In the genomic region with DNA sequence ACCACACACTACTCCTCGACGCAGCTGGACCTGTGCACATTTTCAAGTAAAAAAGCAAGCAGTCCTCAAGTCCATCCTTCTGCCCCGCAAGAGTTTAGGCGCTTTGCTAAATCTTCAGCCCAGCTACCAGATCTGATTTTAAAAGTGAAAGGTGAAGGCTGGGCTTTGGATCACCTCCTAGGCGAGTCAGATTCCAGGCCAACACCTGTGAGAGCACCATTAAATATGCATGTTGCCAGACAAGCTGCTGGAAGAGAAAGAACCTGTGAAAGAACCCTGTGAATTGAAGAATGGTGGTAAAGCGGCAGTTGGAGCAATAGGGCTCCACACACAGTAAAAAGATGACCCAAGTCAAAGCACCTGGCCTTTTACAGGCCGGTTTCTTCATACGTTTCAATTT, we compare ENCODE assay signal across 8 mouse cellular contexts. TPM values are rescaled to one million over a fixed set of nuclear protein-coding genes. Genes with fewer than 3 reads are reported as not detected.
DNase-seq lines count a peak whose midpoint lies in the region; ATAC-seq lines count a peak whose summit lies in the region.

No protein-coding gene starts in this region.

- H3K9me3 ChIP-seq in embryonic facial prominence, embryonic 10.5 days = no peaks in the 10 kb centered on the region
- no peaks in the 10 kb centered on the region for H3K9me3 ChIP-seq in intestine, embryonic 16.5 days (ENCODE audit: control insufficient read depth, low read length)

- peak overlapping the region; percentile 94 for H3K9ac ChIP-seq in intestine, embryonic 16.5 days (ENCODE audit: low read depth, low read length)

- peak overlapping the region; percentile 71 for H3K4me3 ChIP-seq in embryonic facial prominence, embryonic 10.5 days
- H3K4me3 ChIP-seq in intestine, embryonic 16.5 days (ENCODE audit: low read length) = peak overlapping the region; percentile 91

- H3K27ac ChIP-seq in embryonic facial prominence, embryonic 10.5 days (replicated peaks) = peak overlapping the region; percentile 96
- 0 out of 2 replicates have a peak overlapping the region, but pooled peaks have one; percentile 15 for H3K27ac ChIP-seq in intestine, embryonic 16.5 days (ENCODE audit: low read length)

- peaks cover 31% of the 10 kb centered on the region for H3K4me1 ChIP-seq in embryonic facial prominence, embryonic 10.5 days
- H3K4me1 ChIP-seq in intestine, embryonic 16.5 days (ENCODE audit: control insufficient read depth, insufficient read depth, low read length) = peaks cover 8% of the 10 kb centered on the region

- H3K4me2 ChIP-seq in intestine, embryonic 16.5 days (ENCODE audit: low read depth, low read length) = peak overlapping the region; percentile 84

- no peak for ATAC-seq in intestine, embryonic 16.5 days
- ATAC-seq in frontal cortex, adult (ENCODE audit: low TSS enrichment) = no peak

- H3K36me3 ChIP-seq in embryonic facial prominence, embryonic 10.5 days (replicated peaks) = peaks cover 10% of the 10 kb centered on the region
- no peaks in the 10 kb centered on the region for H3K36me3 ChIP-seq in intestine, embryonic 16.5 days (ENCODE audit: control insufficient read depth, insufficient read depth, low read length)

- peak; percentile 6 for DNase-seq in adrenal gland, postnatal 14 days
- DNase-seq in adrenal gland, postnatal 25 days = no peak
- peak; percentile 29 for DNase-seq in 3T3-L1 (ENCODE audit: low read depth, low spot score)
- peak; percentile 21 for DNase-seq in embryonic facial prominence, embryonic 10.5 days (ENCODE audit: low spot score)
- DNase-seq in lung, postnatal 36 days = peak; percentile 19
- DNase-seq in frontal cortex, postnatal 14 days (ENCODE audit: low spot score in 2 of 2) = no peak

- WGBS in embryonic facial prominence, embryonic 10.5 days = 8% methylated on average over 8 of the region's 8 CpGs
- WGBS in intestine, embryonic 16.5 days = 9% methylated on average over 8 of the region's 8 CpGs

- no peaks in the 10 kb centered on the region for H3K27me3 ChIP-seq in embryonic facial prominence, embryonic 10.5 days (replicated peaks; ENCODE audit: low read depth, poor library complexity, severe bottlenecking)
- no peaks in the 10 kb centered on the region for H3K27me3 ChIP-seq in intestine, embryonic 16.5 days (replicated peaks; ENCODE audit: control insufficient read depth, insufficient read depth, low read length)

RNA-seq across cellular contexts. Expression of a gene that starts 1.4 kb away (rescaled TPM):
- 54.3 and 64.7 TPM in 2 replicates for total RNA-seq in adrenal gland, postnatal 14 days (2021)
- total RNA-seq in adrenal gland, postnatal 25 days (2021) = 67.7 and 72.6 TPM in 2 replicates
- polyA plus RNA-seq in embryonic facial prominence, embryonic 10.5 days (2016; fragmentation: Nextera tagmentation; extraction: Ambion mirVana) = 60.7 and 63.9 TPM in 2 replicates
- 40.2 and 42.3 TPM in 2 replicates for polyA plus RNA-seq in intestine, embryonic 16.5 days (2015; fragmentation: Nextera tagmentation; extraction: Ambion mirVana)

Comparison
In these comparisons a context has a peak if more than half of its experiments do, and no peak if none do; other contexts are left out.
1. DNase-seq: peak in adrenal gland, postnatal 14 days (single experiment), 3T3-L1 (single experiment), embryonic facial prominence, embryonic 10.5 days (single experiment) and lung, postnatal 36 days (single experiment); none in adrenal gland, postnatal 25 days (single experiment) and frontal cortex, postnatal 14 days (0 of 2).